Mouse (Mus musculus): ENCODE measurements around the gene Il12rb2.

DNA sequence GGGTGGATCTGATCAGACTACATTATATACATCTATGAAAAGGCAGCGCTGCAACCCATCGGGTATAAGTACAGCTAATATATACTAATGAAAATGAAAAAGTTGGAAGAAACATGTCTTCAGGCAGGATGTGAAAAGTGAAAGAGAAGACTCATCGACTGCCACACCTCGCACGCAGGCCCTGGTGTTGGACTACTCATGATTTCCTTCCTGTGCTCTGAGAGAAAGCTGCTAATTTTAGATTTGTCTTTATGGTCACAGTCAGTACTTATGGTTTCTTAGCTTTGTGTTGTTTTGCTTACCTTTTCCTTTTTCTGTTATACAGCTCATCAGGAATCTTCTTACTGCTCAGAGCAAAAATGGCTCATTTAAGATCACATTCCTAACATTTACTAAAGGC lies 39.3 kb upstream of the Il12rb2 start:
- no peak for TF ChIP-seq MAFK (IDR thresholded peaks at IDR 0.05; ENCODE audit: insufficient read depth, low read depth, low read length)
- TF ChIP-seq ZC3H11A (IDR thresholded peaks at IDR 0.05; ENCODE audit: borderline replicate concordance, low read depth, low read length) = no peak
- TF ChIP-seq HCFC1 (IDR thresholded peaks at IDR 0.05; ENCODE audit: borderline replicate concordance, insufficient read depth, low read length) = no peak
